Mouse (Mus musculus) urinary bladder, adult 18-20 months (tissue): ENCODE data around the gene Elmsan1.
A peak's percentile ranks its signal among the peaks of the same experiment; 100 is the strongest.

ENCODE experiments used
- DNase-seq, 2 experiments: peaks; one replicate each; pipeline ENCODE4 v3.0.0; 2022; ENCODE audit warnings: low spot score in 2 of 2, mixed read lengths in 2 of 2

Elmsan1 gene

GRCm38 (mm10) chr12:84176126-84176769 lies 42.4 kb downstream of the Elmsan1 start:
- no peak for DNase-seq

- DNase-seq = peak; percentile 89 to 91
Observed at GRCm38 (mm10) chr12:84175659-84176061, 43.0 kb downstream of the Elmsan1 start.

GRCm38 (mm10) chr12:84174871-84175270 lies 43.8 kb downstream of the Elmsan1 start:
- peak; percentile 76 to 90 for DNase-seq

GRCm38 (mm10) chr12:84174190-84174811 lies 44.4 kb downstream of the Elmsan1 start:
- DNase-seq = no peak

GRCm38 (mm10) chr12:84173309-84173915 lies 45.3 kb downstream of the Elmsan1 start:
- no peak for DNase-seq

- DNase-seq = no peak
Observed at GRCm38 (mm10) chr12:84172862-84173261, 45.8 kb downstream of the Elmsan1 start.

- no peak for DNase-seq
Observed at GRCm38 (mm10) chr12:84172216-84172615, 46.5 kb downstream of the Elmsan1 start.

- DNase-seq = no peak
Observed at GRCm38 (mm10) chr12:84170610-84171009, 48.1 kb downstream of the Elmsan1 start.

GRCm38 (mm10) chr12:84165631-84166373 lies 52.9 kb downstream of the Elmsan1 start:
- DNase-seq = no peak

- DNase-seq = no peak
Observed at GRCm38 (mm10) chr12:84163586-84164110, 55.0 kb downstream of the Elmsan1 start.

GRCm38 (mm10) chr12:84163133-84163532 lies 55.5 kb downstream of the Elmsan1 start:
- DNase-seq = no peak

- no peak for DNase-seq
Observed at GRCm38 (mm10) chr12:84161616-84162433, 56.9 kb downstream of the Elmsan1 start.

GRCm38 (mm10) chr12:84161116-84161515 lies 57.6 kb downstream of the Elmsan1 start:
- peak in 1 of 2 experiments; percentile 34 for DNase-seq

GRCm38 (mm10) chr12:84160491-84160890 lies 58.2 kb downstream of the Elmsan1 start:
- no peak for DNase-seq

- no peak for DNase-seq
Observed at GRCm38 (mm10) chr12:84158156-84158555, 60.5 kb downstream of the Elmsan1 start.

- no peak for DNase-seq
Observed at GRCm38 (mm10) chr12:84156210-84156609, 62.5 kb downstream of the Elmsan1 start.

- DNase-seq = no peak
Observed at GRCm38 (mm10) chr12:84155523-84155871, 63.2 kb downstream of the Elmsan1 start.

GRCm38 (mm10) chr12:84154786-84155522 lies 63.7 kb downstream of the Elmsan1 start:
- no peak for DNase-seq

GRCm38 (mm10) chr12:84153414-84153813 lies 65.3 kb downstream of the Elmsan1 start:
- DNase-seq = no peak

GRCm38 (mm10) chr12:84152352-84153190 lies 66.1 kb downstream of the Elmsan1 start:
- DNase-seq = no peak
